Mouse (Mus musculus) urinary bladder, adult 18-20 months (tissue): ENCODE data around the gene Ascc3.

Experiments
- DNase-seq, 2 experiments: peaks; one replicate each; pipeline ENCODE4 v3.0.0; 2022; ENCODE audit warnings: low spot score in 2 of 2, mixed read lengths in 2 of 2

Gene Ascc3

GRCm38 (mm10) chr10:50763457-50764310 is 171.2 kb downstream of the Ascc3 start:
- no peak for DNase-seq

GRCm38 (mm10) chr10:50772811-50773210 is 180.3 kb downstream of the Ascc3 start:
- DNase-seq, result no peak

- no peak for DNase-seq
Observed at GRCm38 (mm10) chr10:50773846-50774245, 181.4 kb downstream of the Ascc3 start.

- no peak for DNase-seq
Observed at GRCm38 (mm10) chr10:50792840-50793239, 200.4 kb downstream of the Ascc3 start.

- DNase-seq, result no peak
Observed at GRCm38 (mm10) chr10:50801594-50801993, 209.1 kb downstream of the Ascc3 start.

GRCm38 (mm10) chr10:50802380-50802779 is 209.9 kb downstream of the Ascc3 start:
- DNase-seq, result no peak

- no peak for DNase-seq
Observed at GRCm38 (mm10) chr10:50806166-50806565, 213.7 kb downstream of the Ascc3 start.

GRCm38 (mm10) chr10:50822363-50822762 is 229.9 kb downstream of the Ascc3 start:
- DNase-seq, result no peak

- no peak for DNase-seq
Observed at GRCm38 (mm10) chr10:50826829-50827228, 234.4 kb downstream of the Ascc3 start.

- DNase-seq, result no peak
Observed at GRCm38 (mm10) chr10:50834533-50834932, 242.1 kb downstream of the Ascc3 start.

- no peak for DNase-seq
Observed at GRCm38 (mm10) chr10:50843363-50843762, 250.9 kb downstream of the Ascc3 start.

GRCm38 (mm10) chr10:50868202-50868601 is 275.7 kb downstream of the Ascc3 start:
- no peak for DNase-seq

GRCm38 (mm10) chr10:50876952-50877351 is 284.5 kb downstream of the Ascc3 start:
- DNase-seq, result no peak

GRCm38 (mm10) chr10:50881476-50882069 is 289.1 kb downstream of the Ascc3 start:
- peak in 1 of 2 experiments; percentile 1 for DNase-seq

GRCm38 (mm10) chr10:50882366-50882765 is 289.9 kb downstream of the Ascc3 start:
- no peak for DNase-seq

- no peak for DNase-seq
Observed at GRCm38 (mm10) chr10:50886305-50886704, 293.8 kb downstream of the Ascc3 start.

- no peak for DNase-seq
Observed at GRCm38 (mm10) chr10:50890621-50891020, 298.2 kb downstream of the Ascc3 start.

GRCm38 (mm10) chr10:50891876-50892711 is 299.6 kb downstream of the Ascc3 start:
- DNase-seq, result no peak

GRCm38 (mm10) chr10:50892751-50893320 is 300.4 kb downstream of the Ascc3 start:
- DNase-seq, result no peak

- no peak for DNase-seq
Observed at GRCm38 (mm10) chr10:50893546-50893945, 301.1 kb downstream of the Ascc3 start.

- DNase-seq, result peak in 1 of 2 experiments; percentile 31
Observed at GRCm38 (mm10) chr10:50894170-50894991, 301.9 kb downstream of the Ascc3 start, which contains the start of gene Sim1. TSS of gene Sim1 (plus strand) at chr10:50894754.
